Mouse (Mus musculus): ENCODE data around the gene Atg9b.
"Not testable (repeated sequence)": the region's sequence is repeated elsewhere in the genome, so short reads cannot be mapped to it uniquely, and the experiment has no call there.

The Atg9b gene

DNA sequence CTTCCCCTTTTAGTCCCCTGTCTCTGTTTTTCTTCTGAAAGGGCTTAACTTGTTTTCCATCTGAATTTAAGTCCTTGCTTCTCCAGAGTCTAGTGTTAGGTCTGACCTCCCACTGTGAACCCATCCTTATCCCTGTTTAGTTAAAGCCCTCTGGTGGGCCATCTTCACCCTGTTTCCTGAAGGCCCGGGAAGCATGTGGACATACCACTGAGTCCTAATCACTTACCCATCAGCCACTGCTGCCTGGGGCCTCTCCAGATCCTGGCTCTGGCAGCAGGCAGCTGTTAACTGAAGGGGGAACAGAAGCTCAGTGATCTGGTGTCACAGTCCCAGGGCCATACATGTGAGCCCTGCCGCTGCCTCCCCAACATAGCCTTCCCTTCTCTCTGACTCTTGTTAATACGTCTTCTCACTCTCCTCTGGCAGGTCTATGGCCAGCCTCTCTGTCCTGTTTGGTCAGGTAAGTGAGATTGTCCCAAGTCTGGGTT, 13.5 kb upstream of the Atg9b start:
- no peak for DNase-seq (ENCODE audit: low read depth, low spot score)

DNA sequence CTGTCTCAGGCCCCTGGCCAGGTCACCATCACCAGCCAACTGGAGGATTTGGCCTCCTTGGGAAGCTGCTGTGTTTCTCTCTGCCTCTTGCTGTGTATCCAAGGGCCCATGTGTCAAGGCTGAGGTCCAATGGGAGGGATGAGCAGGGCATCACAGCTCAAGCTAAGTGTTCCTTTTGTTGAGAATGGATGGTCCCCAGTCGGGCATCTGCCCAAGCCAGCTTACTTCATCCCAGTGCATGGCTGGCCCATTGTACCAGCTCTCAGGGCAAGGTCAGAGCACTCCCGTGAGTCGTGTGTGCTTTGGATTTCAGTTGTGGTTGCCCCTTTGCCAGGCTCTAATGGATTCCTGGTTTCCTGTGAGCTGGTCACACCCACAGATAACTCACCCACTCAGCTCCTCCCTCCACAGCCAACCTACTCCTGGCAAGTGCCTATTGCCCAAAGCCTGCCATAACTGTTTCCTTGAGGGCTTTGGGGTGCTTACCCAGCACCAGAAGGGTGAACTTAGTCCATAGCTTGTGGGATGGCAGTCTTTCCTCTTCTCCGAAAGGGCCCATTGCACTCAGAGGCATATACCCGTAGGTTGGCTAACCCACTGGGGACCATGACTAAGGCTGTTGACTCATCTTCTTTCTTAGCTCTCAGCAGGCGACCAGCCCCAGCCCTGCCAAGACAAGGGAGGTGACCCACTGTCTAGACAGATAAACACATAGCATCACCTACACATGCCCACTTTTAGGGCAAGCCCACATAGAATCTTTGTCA, 12.8 kb upstream of the Atg9b start:
- DNase-seq (ENCODE audit: low read depth, low spot score): no peak

DNA sequence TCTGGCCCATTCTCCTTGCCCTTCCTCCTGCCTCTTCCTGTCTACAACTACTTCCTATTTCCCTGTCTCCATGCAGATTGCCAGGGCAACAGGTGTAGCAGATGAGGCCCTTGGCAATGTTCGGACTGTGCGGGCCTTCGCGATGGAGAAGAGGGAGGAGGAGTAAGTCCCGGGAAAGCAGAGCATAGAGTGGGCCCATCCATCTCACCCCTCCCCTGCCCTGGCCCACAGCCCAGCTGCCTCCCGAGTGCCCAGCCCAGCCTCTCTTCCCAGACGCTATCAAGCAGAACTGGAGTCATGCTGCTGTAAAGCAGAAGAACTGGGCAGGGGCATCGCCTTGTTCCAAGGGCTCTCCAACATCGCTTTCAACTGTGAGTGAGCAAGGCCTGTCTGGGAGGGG, 10.0 kb upstream of the Atg9b start:
- no peak for DNase-seq (ENCODE audit: low read depth, low spot score)

DNA sequence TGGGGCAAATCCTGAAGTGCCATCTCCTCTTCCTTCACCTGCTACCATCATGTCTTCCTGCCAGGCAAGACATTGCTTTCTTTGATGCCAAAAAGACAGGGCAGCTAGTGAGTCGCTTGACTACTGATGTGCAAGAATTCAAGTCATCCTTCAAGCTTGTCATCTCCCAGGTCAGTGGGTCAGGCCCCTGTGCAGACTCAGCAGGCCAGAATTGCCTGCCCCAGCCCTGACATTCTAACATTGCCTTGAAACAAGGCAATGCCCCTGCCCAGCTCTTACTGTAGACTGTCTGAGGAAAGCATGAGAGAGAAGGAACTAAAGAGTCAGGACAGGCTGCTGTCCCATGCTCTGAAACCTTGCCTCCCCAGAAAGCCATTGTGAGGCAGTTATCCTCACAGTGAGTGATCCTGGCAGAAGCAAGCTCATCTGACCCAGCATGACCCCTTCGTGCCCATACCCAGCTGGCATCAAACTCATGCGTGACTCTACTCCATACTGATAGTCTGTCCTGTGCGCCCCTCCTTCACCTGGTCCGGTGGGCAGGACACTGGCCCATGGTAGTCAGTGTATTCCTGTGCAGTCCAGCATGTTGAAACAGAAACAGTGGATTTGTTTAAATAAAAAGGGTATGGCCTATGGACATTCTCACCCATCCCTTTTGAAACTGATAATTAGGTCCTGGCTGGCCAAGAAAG, 9.1 kb upstream of the Atg9b start:
- DNase-seq (ENCODE audit: low read depth, low spot score): no peak

DNA sequence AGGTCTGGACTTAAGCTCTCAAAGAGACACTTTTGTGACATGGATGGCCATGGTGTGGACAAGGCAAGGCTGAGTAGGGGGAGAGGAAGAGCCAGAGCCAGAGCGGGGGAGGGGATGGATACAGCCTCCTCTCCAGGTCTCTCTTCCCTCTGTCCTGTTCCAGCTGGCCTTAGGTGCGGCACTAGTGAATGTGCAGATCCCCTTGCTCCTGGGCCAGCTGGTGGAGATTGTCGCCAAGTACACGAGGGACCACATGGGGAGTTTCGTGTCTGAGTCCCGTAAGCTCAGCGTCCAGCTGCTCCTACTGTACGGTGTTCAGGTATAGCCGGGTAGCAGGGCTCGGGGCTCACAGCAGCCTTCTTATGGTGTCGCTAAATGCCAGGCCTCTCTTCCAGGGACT, 8.4 kb upstream of the Atg9b start:
- no peak for DNase-seq (ENCODE audit: low read depth, low spot score)

DNA sequence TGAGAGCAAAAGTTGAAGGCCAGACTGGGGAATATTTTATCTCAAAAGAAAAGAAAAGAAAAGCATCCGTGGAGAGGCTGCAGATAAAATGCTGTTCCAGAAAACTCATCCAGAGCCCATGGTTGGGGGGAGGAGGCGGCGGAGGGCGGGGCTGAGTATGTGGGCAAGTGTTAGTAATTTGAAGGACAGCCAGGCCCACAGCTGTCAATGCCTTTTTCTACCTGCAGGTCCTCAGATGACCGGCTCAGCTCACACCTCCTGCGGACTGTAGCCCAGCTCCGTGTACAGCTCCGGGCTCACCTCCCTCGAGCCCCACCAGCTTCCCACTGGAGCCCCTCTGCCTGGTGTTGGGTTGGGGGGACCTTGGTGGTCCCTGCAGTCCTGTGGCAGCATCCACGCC, 7.7 kb upstream of the Atg9b start:
- no peak for DNase-seq (ENCODE audit: low read depth, low spot score)

DNA sequence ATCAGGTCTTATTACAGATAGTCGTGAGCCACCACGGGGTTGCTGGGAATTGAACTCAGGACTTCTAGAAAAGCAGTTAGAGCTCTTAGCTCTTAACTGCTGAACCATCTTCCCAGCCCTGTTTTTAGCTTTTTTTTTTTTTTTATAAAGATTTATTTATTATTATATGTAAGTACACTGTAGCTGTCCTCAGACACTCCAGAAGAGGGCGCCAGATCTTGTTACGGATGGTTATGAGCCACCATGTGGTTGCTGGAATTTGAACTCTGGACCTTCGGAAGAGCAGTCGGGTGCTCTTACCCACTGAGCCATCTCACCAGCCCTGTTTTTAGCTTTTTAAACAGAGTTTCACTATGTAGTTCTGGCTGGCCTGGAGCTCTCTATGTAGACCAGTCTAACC, 4.3 kb upstream of the Atg9b start:
- not testable (repeated sequence) for DNase-seq (ENCODE audit: low read depth, low spot score)

DNA sequence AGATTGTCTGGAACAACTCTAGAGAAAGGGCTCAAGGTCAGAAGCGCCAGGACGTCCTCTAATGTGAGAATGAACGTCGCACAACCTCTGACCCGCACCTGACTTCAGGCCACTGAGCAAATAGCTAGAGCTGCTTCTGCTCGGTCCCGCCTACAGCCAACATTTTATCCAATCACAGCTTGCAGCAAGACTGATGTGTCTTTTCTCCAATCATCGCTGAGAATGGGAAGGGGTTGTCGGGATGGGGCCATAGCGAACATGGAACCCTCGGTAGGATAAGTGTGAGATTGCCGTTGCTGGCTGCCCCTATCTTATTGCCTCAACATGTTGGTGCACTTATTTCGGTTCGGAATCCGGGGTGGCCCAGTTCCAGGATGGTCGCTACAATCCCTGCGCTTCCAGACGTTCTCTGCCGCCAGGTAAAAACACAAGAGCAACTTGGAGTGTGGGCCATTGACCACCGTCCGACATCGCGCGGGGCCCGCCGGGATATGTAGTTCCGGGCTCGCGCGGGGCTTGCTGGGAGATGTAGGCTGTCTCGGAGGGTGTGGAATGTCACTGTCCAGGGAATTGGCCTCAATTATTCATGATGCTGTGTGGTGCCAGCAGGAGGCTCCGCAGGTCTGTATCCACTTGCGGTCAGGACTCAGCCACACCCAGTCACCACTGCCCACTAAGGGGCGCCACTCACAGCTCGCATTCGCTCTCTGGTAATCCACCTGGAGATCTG, 2.4 kb upstream of the Atg9b start:
- DNase-seq (ENCODE audit: low read depth, low spot score): peak; percentile 91

DNA sequence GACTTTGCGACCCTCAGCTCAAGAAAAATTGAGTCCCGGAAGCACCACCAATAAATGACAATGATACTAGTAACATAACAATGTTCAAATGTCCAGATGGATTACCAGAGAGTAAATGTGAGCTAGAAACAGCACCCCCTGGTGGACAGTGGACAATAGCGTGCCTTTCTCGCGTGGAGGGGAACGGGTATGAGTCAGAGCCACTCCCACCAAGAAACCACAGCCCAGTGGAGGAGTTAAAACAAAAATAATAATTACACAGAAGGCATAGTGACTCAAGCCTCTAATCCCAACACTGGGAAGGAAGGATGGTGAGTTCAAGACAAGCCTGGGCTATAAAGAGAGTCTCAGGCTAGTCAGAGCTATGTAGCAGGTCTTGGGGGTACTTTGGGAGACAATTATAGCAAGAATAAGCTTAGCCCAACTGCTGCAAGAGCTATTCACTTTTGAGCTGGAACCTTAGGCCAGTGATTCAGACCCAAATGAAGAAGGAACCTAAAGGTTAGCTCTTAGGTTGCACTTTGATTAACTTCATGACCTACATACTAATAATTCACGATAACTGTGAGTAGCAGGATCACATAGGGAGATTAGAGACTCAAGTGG, 1.6 kb upstream of the Atg9b start, which contains the start of gene Abcb8:
Abcb8 (plus strand) TSS at position 272 of the 606 bp plus-strand sequence.
- DNase-seq (ENCODE audit: low read depth, low spot score): peak; percentile 71

DNA sequence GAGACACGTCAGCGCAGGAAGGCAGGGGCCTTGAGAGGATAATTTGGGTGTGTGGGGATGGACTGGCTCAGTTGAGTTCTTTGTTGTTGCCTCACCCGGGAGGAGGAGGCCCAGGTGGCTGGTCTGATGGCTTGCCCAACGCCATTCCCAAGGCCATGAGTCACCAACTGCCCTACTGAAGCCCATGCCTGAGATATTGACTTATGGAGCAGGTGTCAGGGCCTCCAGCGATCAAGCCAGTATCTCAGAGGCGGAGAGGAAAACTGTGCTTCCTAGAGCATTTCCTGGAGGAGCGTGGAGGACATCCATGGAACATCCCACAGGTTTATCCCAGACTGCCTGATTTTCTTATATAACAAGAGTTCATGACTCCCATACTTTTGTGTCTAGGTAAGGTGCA, 781 bp upstream of the Atg9b start:
- DNase-seq (ENCODE audit: low read depth, low spot score): no peak

DNA sequence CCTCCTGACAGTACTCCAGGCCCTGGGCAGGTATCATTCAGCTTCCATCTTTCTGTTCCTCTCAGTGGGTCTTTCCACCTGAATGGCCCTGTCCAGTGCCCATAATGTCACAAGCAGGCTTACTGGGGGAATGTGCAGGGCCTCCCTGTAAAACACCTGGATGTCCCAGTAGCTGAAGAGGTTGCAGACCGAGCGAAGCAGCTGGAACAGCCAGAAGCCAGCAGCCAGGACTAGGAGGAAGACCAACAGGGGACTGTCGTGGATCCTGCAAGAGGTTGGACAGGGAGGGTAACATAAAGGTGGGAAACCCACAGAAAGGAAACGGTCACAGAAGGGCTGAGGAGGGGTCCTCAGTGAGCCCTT, 2.3 kb downstream of the Atg9b start:
- no peak for DNase-seq (ENCODE audit: low read depth, low spot score)

DNA sequence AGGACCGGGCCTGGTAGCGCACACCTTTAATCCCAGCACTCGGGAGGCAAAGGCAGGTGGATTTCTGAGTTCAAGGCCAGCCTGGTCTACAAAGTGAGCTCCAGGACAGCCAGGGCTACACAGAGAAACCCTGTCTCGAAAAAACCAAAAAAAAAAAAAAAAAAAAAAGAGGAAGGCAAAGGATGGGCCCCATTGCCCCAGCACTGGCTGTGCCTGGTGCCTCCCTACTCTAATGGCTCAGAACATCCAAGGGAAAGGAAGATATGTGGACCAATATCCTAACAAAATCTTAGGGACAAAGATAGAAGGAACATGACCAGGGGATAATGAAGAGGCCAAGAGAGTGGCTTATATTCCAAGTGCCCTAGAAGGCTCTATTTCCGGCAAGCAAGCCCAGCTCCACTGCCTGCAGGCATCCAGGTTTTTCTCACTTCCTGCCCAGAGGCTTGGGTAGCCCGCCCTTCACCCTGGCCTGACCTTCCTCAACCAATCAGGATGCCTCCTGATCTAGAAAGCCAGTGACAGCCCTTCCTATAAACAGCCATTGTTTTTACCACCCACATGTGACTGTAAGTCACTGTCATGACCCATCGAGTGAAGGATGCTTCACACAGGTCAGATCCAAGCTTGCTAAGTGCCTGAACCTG, 2.8 kb downstream of the Atg9b start:
- no peak for DNase-seq (ENCODE audit: low read depth, low spot score)

DNA sequence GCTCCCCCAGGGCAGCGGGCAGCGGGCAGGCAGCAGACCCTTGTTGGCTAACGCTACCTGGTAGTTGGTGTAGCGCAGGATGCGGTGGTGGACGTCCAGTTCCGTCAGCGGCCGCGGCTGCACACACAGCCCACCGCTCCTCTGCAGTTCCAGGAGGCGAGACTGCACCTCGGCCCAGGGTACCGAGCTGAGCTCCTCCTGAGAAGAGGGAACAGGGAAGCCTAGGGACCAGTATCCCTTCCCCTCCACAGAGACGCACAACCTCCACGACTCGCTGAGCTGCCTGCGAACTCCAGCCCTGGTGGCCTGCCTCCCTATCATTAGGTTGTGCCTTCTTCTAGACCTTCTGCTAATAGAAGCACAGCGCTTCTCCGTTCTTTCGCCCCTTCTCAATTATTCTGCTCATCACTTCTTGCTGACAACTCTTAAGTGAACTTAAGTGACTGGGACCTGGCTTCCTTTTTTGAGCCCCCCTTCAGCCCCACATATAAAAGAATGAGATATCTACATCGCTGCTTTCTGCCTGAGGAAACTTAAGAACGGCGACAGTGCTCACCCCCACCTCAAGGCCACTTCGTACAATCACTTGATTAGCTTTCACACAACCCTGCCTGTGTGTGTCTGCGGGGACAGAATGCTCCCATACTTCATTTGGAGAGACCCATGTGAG, 3.6 kb downstream of the Atg9b start:
- no peak for DNase-seq (ENCODE audit: low read depth, low spot score)

DNA sequence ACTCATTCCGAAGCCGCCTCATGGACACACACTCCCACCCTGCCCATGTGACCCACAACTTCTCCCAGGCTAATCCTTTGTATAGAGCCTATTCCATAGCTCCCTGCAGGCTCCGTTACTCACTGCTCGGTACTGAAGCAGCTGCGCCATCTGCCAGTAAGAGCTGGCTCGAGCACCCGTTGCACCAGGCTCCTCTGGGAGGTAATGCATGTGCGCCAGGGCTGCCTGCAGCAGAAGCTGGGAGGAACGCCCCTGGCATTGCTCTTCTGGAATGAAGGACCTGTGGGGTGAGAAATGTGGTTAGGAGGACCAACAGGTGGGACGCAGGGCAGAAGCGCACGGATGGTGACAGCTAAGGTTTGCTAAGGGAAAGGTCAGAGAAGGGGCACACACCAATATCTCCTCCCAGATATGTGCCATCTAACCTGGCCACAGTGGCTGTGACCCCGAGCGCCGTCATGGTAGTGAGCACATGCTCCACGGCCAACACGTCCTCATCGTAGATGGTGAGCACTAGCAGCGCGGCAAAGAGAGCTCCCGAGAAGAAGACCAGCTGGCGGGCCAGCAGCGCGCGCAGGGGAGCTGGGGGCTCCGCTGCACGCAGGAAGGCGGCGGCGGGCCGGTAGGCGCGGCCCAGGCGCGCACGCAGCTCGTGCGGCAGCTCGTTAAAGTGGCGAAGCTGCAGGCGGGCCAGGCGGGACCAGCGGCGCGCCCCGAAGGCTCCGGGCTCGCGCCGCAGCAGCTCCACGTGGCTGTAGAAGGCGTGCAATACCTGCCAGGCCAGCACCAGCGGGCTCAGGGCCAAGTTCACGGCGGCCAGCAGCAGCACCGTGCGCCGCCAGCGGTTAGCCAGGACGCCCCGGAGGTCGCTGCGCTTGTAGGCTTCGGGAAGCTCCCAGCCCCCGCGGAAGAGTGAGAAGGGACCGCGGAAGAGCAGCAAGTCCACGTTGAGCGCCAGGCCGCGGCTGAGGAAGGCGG, 4.4 kb downstream of the Atg9b start:
- peak; percentile 35 for DNase-seq (ENCODE audit: low read depth, low spot score)

DNA sequence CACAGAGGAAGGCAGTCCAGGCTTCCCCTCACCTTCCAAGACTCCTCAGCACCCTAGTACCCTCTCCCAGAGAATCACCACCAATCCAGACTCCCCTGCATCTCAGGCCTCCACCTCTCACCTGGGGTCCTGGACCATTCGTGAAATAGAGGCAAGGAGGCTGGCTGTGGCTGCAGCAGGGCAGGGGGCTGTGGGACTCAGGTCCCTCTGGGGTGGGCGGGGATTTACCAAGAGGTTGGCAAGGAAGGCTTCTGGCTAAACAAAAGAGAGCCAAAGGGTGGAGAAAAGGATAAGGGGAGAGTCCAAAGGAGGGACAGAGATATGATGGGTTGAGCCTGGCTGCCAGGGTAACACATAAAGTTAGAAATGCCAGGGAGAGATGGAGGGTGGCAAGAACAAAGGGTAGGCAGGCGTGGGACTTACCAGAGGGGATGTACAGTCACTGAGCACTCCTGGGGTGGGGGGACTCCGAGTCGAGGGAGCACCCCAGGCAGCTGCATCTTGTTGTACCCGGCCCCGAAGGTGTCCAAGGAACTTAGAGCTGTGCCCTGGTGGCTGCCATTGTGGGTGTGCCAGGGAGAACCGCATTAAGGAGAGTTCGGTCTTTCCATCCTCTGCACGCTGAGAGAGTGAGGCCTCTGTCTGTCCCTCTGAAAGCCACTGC, 5.9 kb downstream of the Atg9b start:
- DNase-seq (ENCODE audit: low read depth, low spot score): no peak

DNA sequence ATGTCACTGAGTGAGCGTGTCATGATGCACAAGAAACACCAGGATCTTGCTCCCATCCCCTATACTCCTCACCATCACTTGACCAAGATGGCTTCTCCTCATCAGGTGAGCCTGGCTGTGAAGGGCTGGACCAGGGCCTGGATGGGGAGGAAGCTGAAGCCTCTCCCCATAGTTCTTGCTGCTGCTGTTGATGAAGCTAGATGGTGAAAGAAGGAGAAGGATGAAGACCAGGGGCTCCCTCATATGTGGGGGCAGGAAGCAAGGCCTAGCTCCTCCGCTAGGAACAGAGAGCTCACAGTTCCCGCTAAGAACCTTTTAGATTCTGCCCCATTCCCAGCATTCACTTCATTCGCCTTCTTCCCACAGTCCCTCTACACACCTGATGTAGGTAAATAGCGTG, 6.6 kb downstream of the Atg9b start:
- DNase-seq (ENCODE audit: low read depth, low spot score): no peak

DNA sequence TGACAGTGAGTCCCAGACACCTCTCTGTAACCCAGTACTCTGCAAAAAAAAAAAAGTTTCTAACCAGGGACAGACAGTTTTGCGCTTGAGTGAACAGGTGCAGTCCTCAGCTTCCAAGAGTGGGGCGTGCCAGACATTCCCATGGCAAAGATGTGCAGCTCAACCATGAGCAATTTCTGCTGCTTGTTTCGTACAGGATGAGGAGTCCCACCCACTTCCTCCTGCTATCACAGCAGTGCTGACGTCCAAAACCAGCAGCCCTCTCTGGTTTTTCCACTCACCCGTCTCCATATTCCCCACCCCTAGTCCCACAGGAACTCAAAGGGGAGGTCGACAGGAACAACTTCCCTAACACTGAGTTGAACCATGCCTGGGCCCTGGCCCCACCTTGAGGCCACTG, 7.5 kb downstream of the Atg9b start:
- no peak for DNase-seq (ENCODE audit: low read depth, low spot score)

DNA sequence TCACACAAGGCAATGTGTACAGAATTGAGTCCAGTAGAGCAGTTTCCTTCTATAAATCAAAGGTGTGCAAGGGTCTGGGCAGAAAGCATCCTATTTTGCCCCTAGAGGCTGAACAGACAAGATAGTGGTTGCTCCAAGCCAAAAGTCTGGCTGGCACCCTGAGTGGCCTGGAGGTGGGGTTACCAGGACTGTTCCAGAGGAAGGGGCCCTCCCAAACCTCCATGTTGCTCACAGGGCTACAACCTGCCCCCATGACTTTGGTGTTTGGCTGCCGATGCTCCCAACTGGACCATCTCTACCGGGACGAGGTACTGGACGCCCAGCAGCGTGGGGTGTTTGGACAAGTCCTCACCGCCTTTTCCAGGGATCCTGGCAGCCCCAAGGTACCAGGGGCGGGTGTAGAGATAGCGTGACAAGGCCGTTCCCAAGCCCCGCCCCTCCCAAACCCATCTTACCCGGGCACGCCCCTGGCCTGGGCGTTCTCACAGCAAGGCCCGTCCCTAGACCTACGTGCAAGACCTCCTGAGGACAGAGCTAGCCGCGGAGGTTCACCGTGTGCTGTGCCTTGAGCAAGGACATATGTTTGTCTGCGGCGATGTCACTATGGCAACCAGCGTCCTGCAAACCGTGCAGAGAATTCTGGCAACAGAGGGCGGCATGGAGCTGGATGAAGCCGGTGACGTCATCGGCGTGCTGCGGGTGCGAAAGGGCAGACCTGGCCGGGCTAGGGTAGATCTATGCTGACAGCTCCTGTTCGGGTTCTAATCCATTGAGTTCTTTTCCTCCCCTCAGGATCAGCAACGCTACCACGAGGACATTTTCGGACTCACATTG, 8.7 kb downstream of the Atg9b start:
- DNase-seq (ENCODE audit: low read depth, low spot score): peak; percentile 88
